Mouse (Mus musculus) heart, postnatal 0 days (tissue): ENCODE measurements around the gene Fank1. TPM values are rescaled to one million over a fixed set of nuclear protein-coding genes. Genes with fewer than 3 reads are reported as not detected.

Experiments
- ATAC-seq: fragments of 200-750 bp; cut with Nextera tagmentation; 2 replicates; pipeline ENCODE4 v1.8.0; 2017; ENCODE audit warnings: low read depth, moderate number of reproducible peaks, moderate library complexity; ENCODE audit not compliant: insufficient read depth
- DNase-seq: peaks from one replicate; pipeline ENCODE4 v3.0.0-alpha.2; 2016; ENCODE audit warnings: low spot score
- H3K27ac ChIP-seq: fragments of 300-500 bp; sonication (generic); 2 replicates; pipeline ENCODE4 v1.5.1; 2014; ENCODE audit warnings: low read depth, mild to moderate bottlenecking
- H3K27me3 ChIP-seq: fragments of 300-500 bp; sonication (generic); 2 replicates; pipeline ENCODE4 v1.6.1; 2014; ENCODE audit warnings: low read length, mixed read lengths; ENCODE audit not compliant: control insufficient read depth, insufficient read depth
- H3K36me3 ChIP-seq: fragments of 300-500 bp; sonication (generic); replicated peaks from 2 replicates; pipeline ENCODE4 v1.6.1; 2014; ENCODE audit warnings: low read length, mixed read lengths; ENCODE audit not compliant: control insufficient read depth, insufficient read depth
- H3K4me1 ChIP-seq: fragments of 300-500 bp; sonication (generic); 2 replicates; pipeline ENCODE4 v1.6.1; 2014; ENCODE audit warnings: antibody characterized with exemption; ENCODE audit not compliant: control insufficient read depth, insufficient read depth
- H3K4me2 ChIP-seq: fragments of 300-500 bp; sonication (generic); 2 replicates; pipeline ENCODE4 v1.6.1; 2014; ENCODE audit warnings: low read depth, mild to moderate bottlenecking, low read length, moderate library complexity
- H3K4me3 ChIP-seq: fragments of 300-500 bp; sonication (generic); 2 replicates; pipeline ENCODE4 v1.5.1; 2014; ENCODE audit warnings: low read depth, low read length
- H3K9ac ChIP-seq: fragments of 300-500 bp; sonication (generic); replicated peaks from 2 replicates; pipeline ENCODE4 v1.6.1; 2014; ENCODE audit warnings: low read depth, low read length, mixed read lengths
- H3K9me3 ChIP-seq: fragments of 300-500 bp; sonication (generic); replicated peaks from 2 replicates; pipeline ENCODE4 v1.6.1; 2016; ENCODE audit warnings: low read length; ENCODE audit not compliant: control insufficient read depth
- CTCF ChIP-seq: IDR thresholded peaks from 2 replicates; pipeline ENCODE4 v1.5.1; 2016; ENCODE audit warnings: antibody characterized with exemption, control low read depth, low read depth
- EP300 ChIP-seq: IDR thresholded peaks from 2 replicates; pipeline ENCODE4 v1.6.1; 2016; ENCODE audit warnings: antibody characterized with exemption, low read depth
- WGBS: fragments of 180-500 bp; shearing (Covaris S2); extraction: QIAGEN DNeasy Blood & Tissue Kit; methylation state at CpG from one replicate; pipeline ENCODE4 v1.1.7; 2014; 5-methylcytosine and 5-hydroxymethylcytosine counted together
- polyA plus RNA-seq: library from polyadenylated mRNA; unstranded; fragments of >200 nt; fragmentation: Nextera tagmentation; extraction: Ambion mirVana; gene quantifications from 2 replicates; pipeline ENCODE4 v1.2.1, GENCODE M21; 2015
- total RNA-seq: library from RNA; depleted of rRNA; stranded (reverse); fragments of >200 nt; gene quantifications from 2 replicates; pipeline ENCODE4 v1.2.3, GENCODE M21; 2014; ENCODE audit warnings: low replicate concordance

Gene Fank1
- total and polyA plus RNA-seq, 2 experiments from 2014 or later, result 0.08 TPM; not detected in 1

- Histone ChIP-seq H3K4me2 (peak within 1 kb of the TSS; percentile 33), H3K27me3 (no peaks in the 10 kb centered on the region), H3K4me3 (no peak within 1 kb of the TSS), H3K9me3 (no peaks in the 10 kb centered on the region), H3K27ac (peak within 1 kb of the TSS; percentile 37; the same call in 1 of the 2 replicates), H3K36me3 (no peaks in the 10 kb centered on the region), H3K4me1 (no peaks in the 10 kb centered on the region), H3K9ac (no peak within 1 kb of the TSS)
- TF ChIP-seq CTCF (peak; percentile 86), EP300 (no peak)
- DNase-seq, result peak; percentile 64
- ATAC-seq, result peak; percentile 79
- 27% methylated on average over 18 of the region's 18 CpGs for WGBS
Observed at GRCm38 (mm10) chr7:133782717-133783435, 6.2 kb downstream of the Fank1 start, which contains the start of gene Dhx32. TSS of gene Dhx32 (minus strand) at chr7:133782726.

- Histone ChIP-seq H3K27ac (no peak overlapping the region), H3K9ac (no peak overlapping the region), H3K4me1 (no peaks in the 10 kb centered on the region), H3K9me3 (no peaks in the 10 kb centered on the region), H3K4me3 (no peak overlapping the region), H3K4me2 (no peak overlapping the region), H3K27me3 (no peaks in the 10 kb centered on the region), H3K36me3 (no peaks in the 10 kb centered on the region)
- DNase-seq (no peak), ATAC-seq (no peak)
- 77% methylated on average over 6 of the region's 6 CpGs for WGBS
- TF ChIP-seq EP300, result no peak
- TF ChIP-seq CTCF, result no peak
Observed at GRCm38 (mm10) chr7:133787571-133787970, 10.9 kb downstream of the Fank1 start.

GRCm38 (mm10) chr7:133788147-133788546, 11.5 kb downstream of the Fank1 start:
- DNase-seq, result no peak
- Histone ChIP-seq H3K4me2 (no peak overlapping the region), H3K9ac (no peak overlapping the region), H3K36me3 (no peaks in the 10 kb centered on the region), H3K27ac (no peak overlapping the region), H3K27me3 (no peaks in the 10 kb centered on the region), H3K4me3 (no peak overlapping the region), H3K4me1 (no peaks in the 10 kb centered on the region), H3K9me3 (no peaks in the 10 kb centered on the region)
- TF ChIP-seq CTCF (no peak), EP300 (no peak)
- ATAC-seq, result no peak
- WGBS, result 44% methylated on average over 3 of the region's 3 CpGs

GRCm38 (mm10) chr7:133790171-133790570, 13.5 kb downstream of the Fank1 start:
- Histone ChIP-seq H3K4me2 (no peak overlapping the region), H3K27ac (no peak overlapping the region), H3K36me3 (no peaks in the 10 kb centered on the region), H3K27me3 (no peaks in the 10 kb centered on the region), H3K4me1 (no peaks in the 10 kb centered on the region), H3K4me3 (no peak overlapping the region), H3K9ac (no peak overlapping the region), H3K9me3 (no peaks in the 10 kb centered on the region)
- no peak for DNase-seq
- no peak for TF ChIP-seq CTCF
- no peak for TF ChIP-seq EP300
- no peak for ATAC-seq
- 85% methylated on average over 4 of the region's 4 CpGs for WGBS

DNA sequence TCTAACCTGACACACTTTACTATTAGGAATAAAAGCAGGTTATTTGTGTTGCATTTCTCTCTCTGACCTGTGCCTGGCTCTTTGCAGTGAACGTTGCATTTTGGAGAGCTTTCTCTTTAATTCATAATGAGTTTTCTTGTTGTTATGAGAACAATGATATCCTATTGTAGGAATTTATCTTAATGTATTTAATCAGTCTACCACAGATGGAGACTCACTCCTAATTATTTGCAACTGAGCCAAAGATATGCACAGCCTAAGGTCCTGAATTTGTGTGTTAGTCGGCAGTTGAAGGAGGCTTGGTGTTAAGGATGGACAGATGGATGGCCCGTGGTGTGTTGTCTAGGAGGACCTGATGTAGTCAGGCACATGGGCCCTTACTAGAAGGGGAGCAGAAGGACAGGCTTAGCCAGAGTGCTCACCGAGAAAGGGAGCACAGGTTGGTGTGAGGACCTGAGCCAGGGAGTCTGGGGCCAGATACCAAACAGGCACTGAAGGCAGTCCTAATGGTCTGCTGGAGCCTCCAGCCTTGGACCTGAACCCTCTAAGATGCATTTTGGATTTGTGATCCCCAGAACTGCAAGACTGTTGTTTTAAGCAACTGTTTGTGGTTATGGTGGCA, 14.1 kb downstream of the Fank1 start:
- Histone ChIP-seq H3K4me1 (no peaks in the 10 kb centered on the region), H3K4me2 (no peak overlapping the region), H3K36me3 (no peaks in the 10 kb centered on the region), H3K4me3 (no peak overlapping the region), H3K9ac (no peak overlapping the region), H3K9me3 (no peaks in the 10 kb centered on the region), H3K27ac (no peak overlapping the region), H3K27me3 (no peaks in the 10 kb centered on the region)
- ATAC-seq (no peak), DNase-seq (no peak)
- 78% methylated on average over 4 of the region's 4 CpGs for WGBS
- no peak for TF ChIP-seq EP300
- TF ChIP-seq CTCF, result no peak
